In genomic region chr2:92989593-92989992, GRCm38 (mm10) we compare ENCODE assay signal across 24 mouse cellular contexts. TPM values are rescaled to one million over a fixed set of nuclear protein-coding genes. Genes with fewer than 3 reads are reported as not detected.
DNase-seq lines count a peak whose midpoint lies in the region; ATAC-seq and TF ChIP-seq lines count a peak whose summit lies in the region.
"Had no signal": no experiment of that assay in that cellular context is flagged by ENCODE, and none has a peak within 500 bp of the region (broad histone marks: within the 10 kb centered on the region; RNA-seq: fewer than 3 reads in every experiment).

No protein-coding gene starts in this region.

- no peak overlapping the region for H3K4me2 ChIP-seq in lung, embryonic 15.5 days
- H3K4me2 ChIP-seq in embryonic facial prominence, embryonic 15.5 days (replicated peaks), result no peak overlapping the region
- no peak overlapping the region for H3K4me2 ChIP-seq in heart, embryonic 11.5 days
- H3K4me2 ChIP-seq: forebrain, embryonic 12.5 days; hindbrain, embryonic 12.5 days; hindbrain, embryonic 15.5 days had no signal

- H3K27me3 ChIP-seq in lung, embryonic 15.5 days, result no peaks in the 10 kb centered on the region
- no peaks in the 10 kb centered on the region for H3K27me3 ChIP-seq in G1E (ENCODE audit: insufficient read depth, low read length)
- H3K27me3 ChIP-seq in embryonic facial prominence, embryonic 15.5 days, result no peaks in the 10 kb centered on the region
- no peaks in the 10 kb centered on the region for H3K27me3 ChIP-seq in heart, embryonic 11.5 days (ENCODE audit: control insufficient read depth, insufficient read depth, low read length)
- H3K27me3 ChIP-seq: forebrain, embryonic 12.5 days; hindbrain, embryonic 12.5 days; hindbrain, embryonic 15.5 days had no signal

- TF ChIP-seq CTCF in G1E (IDR thresholded peaks at IDR 0.05; ENCODE audit: low read depth, low read length), result no peak

- WGBS in lung, embryonic 15.5 days, result 87% methylated on average over 9 of the region's 9 CpGs
- WGBS in embryonic facial prominence, embryonic 15.5 days, result 77% methylated on average over 9 of the region's 9 CpGs
- WGBS in heart, embryonic 11.5 days (ENCODE audit: insufficient replicate concordance), result 83% methylated on average over 9 of the region's 9 CpGs

- H3K36me3 ChIP-seq in lung, embryonic 15.5 days, result peaks cover 24% of the 10 kb centered on the region
- H3K36me3 ChIP-seq in G1E (replicated peaks), result peaks cover 99% of the 10 kb centered on the region
- H3K36me3 ChIP-seq in embryonic facial prominence, embryonic 15.5 days, result peaks cover 55% of the 10 kb centered on the region
- H3K36me3 ChIP-seq in heart, embryonic 11.5 days (ENCODE audit: control insufficient read depth, insufficient read depth, low read length), result peaks cover 15% of the 10 kb centered on the region

- ATAC-seq in lung, embryonic 15.5 days (ENCODE audit: borderline replicate concordance, extremely low read depth, low FRiP score, low TSS enrichment), result no peak
- peak; percentile 35; the same call in 1 of the 2 replicates for ATAC-seq in G1E (ENCODE audit: extremely low read depth, insufficient number of reproducible peaks, low FRiP score, poor library complexity, severe bottlenecking)
- no peak for ATAC-seq in embryonic facial prominence, embryonic 15.5 days (ENCODE audit: insufficient number of reproducible peaks, low FRiP score, low TSS enrichment, low read depth)
- no peak for ATAC-seq in heart, embryonic 11.5 days (replicated peaks; ENCODE audit: insufficient number of reproducible peaks, low FRiP score, low TSS enrichment)
- ATAC-seq: activated CD4-positive, CD25-positive, alpha-beta regulatory T cell, adult 4 months; CD4-positive, CD25-positive, alpha-beta regulatory T cell, adult 4 months; forebrain, embryonic 16.5 days had no signal

- H3K27ac ChIP-seq in lung, embryonic 15.5 days, result 0 out of 2 replicates have a peak overlapping the region, but pooled peaks have one; percentile 91
- peak overlapping the region; percentile 79; the same call in 1 of the 2 replicates for H3K27ac ChIP-seq in embryonic facial prominence, embryonic 15.5 days (replicated peaks)
- no peak overlapping the region for H3K27ac ChIP-seq in heart, embryonic 11.5 days (ENCODE audit: low read depth, low read length)
- H3K27ac ChIP-seq: forebrain, embryonic 12.5 days; hindbrain, embryonic 12.5 days; hindbrain, embryonic 15.5 days had no signal

- DNase-seq in lung, postnatal 14 days, result no peak
- DNase-seq in G1E (ENCODE audit: low spot score), result peak; percentile 57
- DNase-seq in left cerebral cortex, postnatal 10 days (ENCODE audit: extremely low spot score in 1 of 2, low spot score in 2 of 2), result no peak
- DNase-seq: adrenal gland, adult 8-10 months; adrenal gland, postnatal 25 days; cerebellum, adult 11-12 months; cerebellum, adult 8-10 months; cerebellum, postnatal 10 days; cerebellum, postnatal 36 days; embryo, embryonic 11 days; gastrocnemius, postnatal 10 days; gastrocnemius, postnatal 36 days; heart, adult 2 months had no signal

- no peak overlapping the region for H3K9ac ChIP-seq in lung, embryonic 15.5 days
- no peak overlapping the region for H3K9ac ChIP-seq in embryonic facial prominence, embryonic 15.5 days
- H3K9ac ChIP-seq in heart, embryonic 11.5 days (ENCODE audit: low read depth, low read length), result no peak overlapping the region
- H3K9ac ChIP-seq: forebrain, embryonic 12.5 days; hindbrain, embryonic 12.5 days; hindbrain, embryonic 15.5 days had no signal

- H3K4me3 ChIP-seq in lung, embryonic 15.5 days, result no peak overlapping the region
- peak overlapping the region; percentile 69 for H3K4me3 ChIP-seq in G1E (ENCODE audit: low read depth, low read length)
- no peak overlapping the region for H3K4me3 ChIP-seq in embryonic facial prominence, embryonic 15.5 days (replicated peaks)
- H3K4me3 ChIP-seq in heart, embryonic 11.5 days (ENCODE audit: low read depth, low read length), result no peak overlapping the region
- H3K4me3 ChIP-seq: erythroblast, embryonic 14.5 days; forebrain, embryonic 12.5 days; heart, adult 2 months; heart, embryonic 10.5 days; hindbrain, embryonic 12.5 days; hindbrain, embryonic 15.5 days had no signal

- intact Hi-C loops in left cerebral cortex, postnatal 10 days (cut with DNase I), result no loop called here

- peaks cover 25% of the 10 kb centered on the region for H3K4me1 ChIP-seq in lung, embryonic 15.5 days
- H3K4me1 ChIP-seq in G1E (ENCODE audit: insufficient read depth, low read depth, low read length), result peaks cover 90% of the 10 kb centered on the region
- H3K4me1 ChIP-seq in embryonic facial prominence, embryonic 15.5 days, result peaks cover 25% of the 10 kb centered on the region
- H3K4me1 ChIP-seq in heart, embryonic 11.5 days (ENCODE audit: control insufficient read depth, insufficient read depth, low read length), result peaks cover 28% of the 10 kb centered on the region

- no peaks in the 10 kb centered on the region for H3K9me3 ChIP-seq in lung, embryonic 15.5 days
- no peaks in the 10 kb centered on the region for H3K9me3 ChIP-seq in G1E (replicated peaks)
- H3K9me3 ChIP-seq in embryonic facial prominence, embryonic 15.5 days (replicated peaks), result no peaks in the 10 kb centered on the region
- no peaks in the 10 kb centered on the region for H3K9me3 ChIP-seq in heart, embryonic 11.5 days (replicated peaks; ENCODE audit: control insufficient read depth, low read length)
- H3K9me3 ChIP-seq: forebrain, embryonic 12.5 days; heart, embryonic 10.5 days; hindbrain, embryonic 12.5 days; hindbrain, embryonic 15.5 days had no signal

RNA-seq across cellular contexts. Expression of gene Prdm11, which starts 56.4 kb away (rescaled TPM):
- 6.5 and 7.2 TPM in 2 replicates for polyA plus RNA-seq in lung, embryonic 15.5 days (2015; fragmentation: Nextera tagmentation; extraction: Ambion mirVana)
- 69.1 and 87.1 TPM in 2 replicates for total RNA-seq in G1E (2014; fragmentation: Nextera tagmentation)
- 33.8 and 34.4 TPM in 2 replicates for total RNA-seq in G1E (2017)
- 122 and 125 TPM in 2 replicates for polyA plus RNA-seq in G1E (2012)
- polyA plus RNA-seq in embryonic facial prominence, embryonic 15.5 days (2015; fragmentation: Nextera tagmentation; extraction: Ambion mirVana), result 12.0 and 12.1 TPM in 2 replicates
- polyA plus RNA-seq in heart, embryonic 11.5 days (2014; fragmentation: Nextera tagmentation; extraction: Ambion mirVana), result 3.1 and 3.3 TPM in 2 replicates
- total RNA-seq in left cerebral cortex, postnatal 10 days (2021), result 10 to 100 TPM; 23.2 to 28.4 TPM
